Mouse (Mus musculus) spleen, adult 18-20 months (tissue): ENCODE data around the gene Vwa1.
"Not testable (repeated sequence)": the region's sequence is repeated elsewhere in the genome, so short reads cannot be mapped to it uniquely, and the experiment has no call there.

Experiments used
- DNase-seq, 2 experiments: peaks; one replicate each; pipeline ENCODE4 v3.0.0; 2022; ENCODE audit warnings: mixed read lengths in 2 of 2

Vwa1 gene

DNA sequence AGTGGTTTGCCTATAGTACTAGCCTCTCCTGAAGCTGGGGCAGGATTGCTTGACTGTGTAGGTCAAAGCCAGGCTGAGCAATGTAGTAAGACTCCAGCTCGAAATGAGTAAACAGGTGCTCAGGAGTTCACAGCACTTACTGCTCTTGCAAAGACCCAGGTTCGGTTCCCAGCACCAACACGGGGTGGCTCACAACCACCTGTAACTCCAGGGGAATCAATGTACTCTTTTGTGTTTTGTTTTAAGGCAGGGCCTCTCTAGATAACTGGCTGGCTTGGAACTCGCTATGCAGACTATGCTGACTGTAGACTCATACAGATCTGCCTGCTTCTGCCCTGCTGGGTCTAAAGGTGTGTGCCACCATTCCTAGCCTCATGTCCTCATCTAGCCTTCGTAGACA, 31.8 kb downstream of the Vwa1 start:
- no peak for DNase-seq

DNA sequence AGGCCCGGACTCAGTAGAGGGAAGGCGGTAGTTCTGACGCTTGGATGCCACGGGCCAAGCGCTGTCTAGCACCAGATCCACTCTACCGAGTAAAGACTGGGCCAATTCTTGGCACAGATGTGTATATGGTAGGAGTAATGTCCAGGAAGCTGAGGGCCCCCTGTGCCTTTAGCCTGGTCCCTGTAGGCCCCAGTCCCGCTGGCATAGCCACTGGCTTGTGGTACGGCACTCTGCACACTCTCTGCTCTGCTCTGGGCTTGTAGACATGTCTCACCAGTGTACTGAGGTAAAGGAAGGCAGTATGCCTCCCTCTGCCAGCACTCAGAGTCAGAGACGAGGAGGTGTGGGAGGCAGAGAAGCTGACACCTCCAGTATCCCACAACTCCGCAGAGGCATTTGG, 33.8 kb downstream of the Vwa1 start:
- DNase-seq: not testable (repeated sequence)

DNA sequence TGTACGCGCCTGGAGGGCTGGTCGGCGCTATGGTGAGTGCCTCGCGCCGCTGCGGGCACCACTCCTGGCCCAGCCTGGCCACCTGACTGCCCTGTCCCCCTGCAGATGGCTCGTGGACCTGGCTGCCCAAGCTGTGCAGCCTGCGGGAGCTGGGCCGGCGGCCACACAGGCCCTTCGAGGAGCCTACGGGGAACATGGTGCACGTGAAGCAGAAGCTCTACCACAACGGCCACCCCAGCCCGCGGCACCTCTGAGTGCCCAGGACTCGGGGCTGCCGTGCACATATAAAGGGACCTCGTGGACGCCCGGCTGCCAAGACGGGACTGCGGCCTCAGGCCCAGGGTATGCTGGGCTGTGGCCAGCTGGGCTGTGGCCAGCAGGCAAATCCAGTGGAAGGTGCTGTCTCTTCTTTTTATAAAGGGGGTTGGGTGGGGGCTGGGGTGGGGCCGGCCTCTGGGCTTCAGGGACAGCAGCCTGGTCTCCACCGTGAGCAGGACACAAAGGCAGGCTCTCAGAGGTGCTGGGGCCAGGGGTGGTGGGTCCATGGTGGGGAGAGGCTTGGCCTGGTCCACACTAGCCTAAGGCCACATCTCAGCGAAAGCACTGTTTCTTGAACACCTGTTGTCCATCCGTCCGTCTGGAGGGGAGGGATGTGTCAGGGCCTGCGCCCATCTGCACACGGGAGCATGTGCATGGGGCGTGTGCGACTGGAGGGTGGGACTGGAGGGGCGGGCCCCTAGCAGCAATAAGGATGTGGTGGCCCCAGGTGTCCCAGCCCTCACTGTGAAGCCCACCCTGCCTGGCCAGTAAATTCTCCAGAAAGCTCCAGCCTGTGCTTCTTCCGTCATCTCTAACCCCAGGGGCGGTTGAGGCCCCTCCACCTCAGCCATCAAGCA, 34.5 kb downstream of the Vwa1 start:
- no peak for DNase-seq

DNA sequence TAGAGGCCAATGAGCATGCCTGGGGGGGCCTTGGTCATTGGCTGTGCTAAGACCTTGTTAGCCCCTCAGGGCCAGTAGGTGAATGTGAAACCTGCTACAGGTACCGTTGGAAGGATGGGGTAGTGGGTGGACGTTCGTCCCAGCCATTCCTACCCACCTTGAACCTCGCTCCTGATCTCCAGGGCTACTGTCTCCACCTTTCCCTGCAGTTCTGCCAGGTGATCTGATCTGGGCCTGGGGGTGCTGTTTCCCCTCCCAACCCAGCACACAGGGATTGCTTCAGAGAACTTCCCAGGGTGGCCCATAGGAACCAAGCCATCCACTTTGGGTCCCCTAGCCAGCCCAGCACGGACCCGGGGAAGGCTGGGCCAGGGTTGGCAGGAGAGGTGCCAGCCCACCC, 35.3 kb downstream of the Vwa1 start:
- DNase-seq: no peak

DNA sequence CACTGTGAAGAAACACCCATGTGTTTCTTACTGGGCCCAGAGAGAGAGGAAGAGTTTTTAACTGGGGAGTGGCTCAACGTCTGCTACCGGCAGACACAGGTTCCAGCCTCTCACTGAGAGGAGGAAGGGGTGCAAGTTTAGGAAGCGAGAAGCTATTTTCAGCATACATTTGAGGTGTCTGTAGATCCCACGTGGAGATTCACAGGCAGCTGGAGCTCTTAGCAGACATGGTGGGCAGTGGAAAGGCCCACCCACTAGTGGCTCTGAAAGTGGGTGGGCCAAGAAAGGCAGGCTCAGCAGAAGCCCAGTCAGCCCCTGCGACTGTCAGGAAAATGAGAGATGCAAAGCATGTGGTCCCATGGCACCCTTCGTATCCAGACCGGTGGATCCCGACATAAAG, 36.2 kb downstream of the Vwa1 start:
- no peak for DNase-seq

DNA sequence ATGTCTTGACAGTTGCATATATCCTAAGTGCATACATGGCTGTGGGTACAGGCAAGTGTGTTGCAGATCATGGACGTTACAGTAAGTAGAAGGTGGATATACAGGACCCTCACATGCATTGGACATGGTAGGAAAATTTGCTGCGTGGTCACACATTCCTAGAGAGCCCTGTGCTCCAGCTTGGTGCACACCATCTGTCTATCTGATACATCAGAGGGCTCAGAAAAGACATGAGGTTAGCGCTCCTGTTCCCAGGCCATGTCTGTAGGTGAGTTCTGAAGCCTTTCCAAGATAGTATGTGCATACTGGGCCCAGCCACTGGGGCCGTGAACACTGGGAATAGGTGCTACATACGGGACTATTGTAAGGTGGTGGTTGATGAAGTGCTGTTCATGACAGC, 38.1 kb downstream of the Vwa1 start:
- no peak for DNase-seq

DNA sequence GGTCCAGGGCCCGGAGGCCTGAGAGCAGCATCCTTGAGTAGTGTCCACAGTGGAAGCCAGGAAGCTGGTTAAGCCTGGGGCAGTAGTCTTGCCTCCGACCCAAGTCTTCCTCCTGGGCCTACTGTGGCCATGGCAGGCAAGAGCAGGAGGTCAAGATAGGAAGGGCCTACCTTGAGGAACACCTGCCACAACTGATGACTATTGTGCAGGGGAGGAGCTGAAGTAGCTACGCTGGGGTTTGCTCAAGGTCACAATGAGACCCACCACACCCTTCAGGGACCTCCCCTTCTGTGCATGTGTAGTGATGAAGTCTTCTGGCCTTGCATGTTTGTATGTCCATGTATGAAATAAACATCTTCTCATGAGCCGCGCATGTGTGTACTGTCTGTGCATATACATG, 38.7 kb downstream of the Vwa1 start:
- no peak for DNase-seq

DNA sequence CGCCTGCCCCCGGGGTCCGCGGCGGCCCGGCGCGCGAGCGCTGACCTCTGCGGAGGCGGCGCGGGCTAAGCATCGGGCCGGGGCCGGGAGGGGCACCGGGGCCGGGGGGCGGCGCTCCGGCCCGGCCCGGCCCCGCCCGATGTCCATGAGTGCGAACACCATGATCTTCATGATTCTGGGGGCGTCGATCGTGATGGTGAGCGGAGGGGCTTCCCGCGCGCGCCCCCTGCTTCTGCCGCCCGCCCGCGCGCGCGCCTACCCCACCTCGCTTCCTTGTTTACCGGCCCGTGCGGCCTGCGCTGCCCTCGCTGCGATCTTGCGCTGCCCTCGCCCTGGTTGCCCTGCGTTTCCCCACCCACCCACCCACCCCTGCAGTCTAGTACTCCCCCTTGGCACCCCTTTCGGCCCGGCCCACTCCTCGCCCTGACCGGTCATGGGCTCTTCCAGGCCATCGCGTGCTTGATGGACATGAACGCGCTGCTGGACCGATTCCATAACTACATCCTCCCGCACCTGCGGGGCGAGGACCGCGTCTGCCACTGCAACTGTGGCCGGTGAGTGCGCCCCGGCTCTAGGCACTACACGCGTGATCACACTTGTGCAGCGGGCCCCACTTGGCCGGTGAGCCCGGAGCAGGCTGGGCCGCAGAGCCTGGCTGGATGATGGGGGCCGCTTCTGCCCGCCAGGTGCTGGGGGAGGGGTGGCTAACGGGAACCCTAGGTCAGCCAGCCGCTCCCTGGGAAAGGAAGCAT, 39.4 kb downstream of the Vwa1 start:
- DNase-seq: peak; percentile 21 to 30

DNA sequence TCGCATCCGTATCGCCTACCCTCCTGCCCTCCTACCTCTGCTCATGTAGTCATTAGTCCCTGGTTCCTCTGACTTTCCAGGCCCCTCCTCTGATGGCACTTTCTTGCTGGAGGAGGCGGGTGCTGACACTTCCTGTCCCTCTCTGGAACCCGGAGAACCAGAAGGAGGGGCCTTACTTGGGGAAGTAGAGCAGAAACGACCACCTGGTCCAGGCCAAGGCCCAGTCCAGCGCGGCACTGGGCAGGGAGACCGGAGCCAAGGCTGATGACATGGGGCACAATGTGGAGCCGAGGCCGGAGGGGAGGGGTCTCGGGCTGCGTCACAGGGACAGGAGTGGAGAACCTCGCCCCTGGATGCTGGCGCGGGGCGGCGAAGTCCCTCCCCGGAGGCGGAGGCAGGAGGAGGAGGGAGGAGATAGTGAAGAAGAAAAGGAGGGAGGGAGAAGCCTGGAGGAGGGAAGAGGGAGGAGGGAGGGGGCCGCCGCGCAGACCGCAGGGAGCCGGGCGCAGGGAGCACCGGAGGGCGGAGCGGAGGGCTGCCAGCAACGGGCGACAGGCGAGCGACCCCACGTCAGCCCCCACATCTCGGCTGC, 40.1 kb downstream of the Vwa1 start, which contains the start of gene Tmem240:
Gene Tmem240 (plus strand): TSS at position 451 of the 592 bp plus-strand sequence.
- peak; percentile 63 to 67 for DNase-seq

DNA sequence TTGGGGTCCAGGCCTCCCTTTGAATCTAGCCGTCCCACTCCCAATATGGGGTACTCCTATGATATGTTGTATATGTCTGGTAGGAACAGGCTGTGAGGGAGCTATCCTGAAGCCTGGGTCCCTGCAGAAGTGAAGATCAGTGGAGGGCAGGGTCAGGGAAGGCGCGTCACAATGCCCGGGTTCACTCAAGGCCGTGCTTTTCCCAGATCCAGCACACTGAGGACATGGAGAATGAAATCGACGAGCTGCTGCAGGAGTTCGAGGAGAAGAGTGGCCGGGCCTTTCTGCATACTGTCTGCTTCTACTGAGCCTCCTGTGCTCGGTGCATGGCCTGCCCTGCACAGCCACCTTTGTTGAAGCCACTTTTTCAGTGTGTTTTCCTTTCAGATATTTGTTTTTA, 41.2 kb downstream of the Vwa1 start:
- no peak for DNase-seq

DNA sequence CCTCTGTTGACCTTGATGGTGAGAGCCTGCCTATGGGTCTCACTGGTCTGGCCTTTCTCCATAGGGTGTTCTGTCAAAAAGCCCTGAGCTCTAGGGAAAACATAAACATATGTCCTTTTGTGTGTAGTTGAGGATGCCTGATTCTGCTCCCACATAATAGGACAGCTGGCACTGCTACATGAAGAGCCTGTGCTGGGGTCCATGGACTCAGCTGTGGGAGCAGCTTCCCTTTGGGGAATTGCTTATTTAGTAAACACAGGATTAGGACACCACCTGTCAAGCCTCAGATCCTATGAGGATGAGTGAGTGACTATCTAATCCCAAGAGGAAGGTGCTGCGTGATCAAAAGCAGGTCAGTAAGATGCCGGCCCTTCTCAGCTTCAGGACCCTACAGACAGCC, 46.5 kb downstream of the Vwa1 start:
- DNase-seq: no peak

DNA sequence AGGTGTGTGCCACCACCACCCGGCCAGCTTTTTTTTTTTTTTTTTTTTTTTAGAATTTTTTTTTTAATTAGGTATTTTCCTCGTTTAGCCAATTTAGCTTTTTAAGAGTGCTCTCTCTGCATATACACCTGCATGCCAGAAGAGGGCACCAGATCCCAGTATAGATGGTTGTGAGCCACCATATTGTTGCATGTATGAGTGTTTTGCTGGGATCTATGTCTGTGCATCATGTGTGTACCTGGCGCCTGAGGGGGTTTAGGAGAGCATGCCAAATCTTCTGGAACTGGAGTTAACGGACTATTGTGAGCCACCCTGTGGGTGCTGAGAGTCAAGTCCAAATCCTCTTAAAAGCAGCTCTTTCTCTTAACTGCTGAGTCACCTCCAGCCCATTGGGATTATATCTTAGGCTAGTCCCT, 52.8 kb downstream of the Vwa1 start:
- peak in 1 of 2 experiments; percentile 22 for DNase-seq
